Mouse (Mus musculus) ovary, postnatal 14 days (tissue): Measurements from ENCODE around the gene Prdm10.

Source experiments
- DNase-seq: peaks from one replicate; pipeline ENCODE4 v3.0.0; 2022; ENCODE audit warnings: low spot score

Prdm10 gene

DNA sequence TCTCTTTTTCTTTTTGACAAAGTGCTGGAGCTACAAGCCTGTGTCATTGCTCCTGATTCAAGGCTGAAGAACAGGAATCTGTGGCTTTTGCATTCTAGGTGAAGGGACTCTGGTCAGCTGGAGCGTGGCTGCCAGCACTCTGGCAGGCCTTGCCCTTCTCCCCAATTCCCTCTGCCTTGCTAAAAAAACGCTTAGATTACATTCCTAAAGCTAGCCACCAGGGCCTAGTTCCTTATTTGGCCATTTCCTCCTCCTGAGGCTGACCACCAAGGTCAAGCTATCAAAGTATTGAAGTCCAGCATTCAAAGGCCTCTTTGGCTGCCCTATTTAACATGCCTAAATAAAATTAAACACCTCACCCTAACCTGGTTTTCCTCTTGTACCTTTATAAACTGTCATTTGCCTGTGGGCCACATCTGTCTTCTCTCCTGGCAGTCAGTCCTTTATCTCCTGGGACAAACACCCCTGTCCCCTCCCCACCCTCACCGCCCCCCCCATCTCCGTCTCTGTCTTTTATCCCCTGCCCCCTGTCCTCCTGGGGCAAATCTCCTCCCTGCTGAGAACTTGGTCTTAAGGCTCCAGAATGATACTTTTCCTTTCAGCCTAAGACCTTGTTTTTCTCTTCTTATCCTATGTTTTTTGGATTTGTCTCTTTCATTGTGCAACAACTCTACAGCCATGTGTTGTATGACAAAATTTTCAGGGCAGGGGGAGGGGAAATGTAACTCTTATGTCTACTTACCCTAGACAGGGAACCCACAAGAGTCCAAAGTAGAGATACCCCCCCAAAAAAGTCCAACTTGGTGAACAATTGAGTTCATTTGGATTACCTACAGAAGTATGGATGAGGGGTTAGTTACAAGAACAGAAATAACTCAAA is 17.9 kb upstream of the Prdm10 start:
- no peak for DNase-seq

DNA sequence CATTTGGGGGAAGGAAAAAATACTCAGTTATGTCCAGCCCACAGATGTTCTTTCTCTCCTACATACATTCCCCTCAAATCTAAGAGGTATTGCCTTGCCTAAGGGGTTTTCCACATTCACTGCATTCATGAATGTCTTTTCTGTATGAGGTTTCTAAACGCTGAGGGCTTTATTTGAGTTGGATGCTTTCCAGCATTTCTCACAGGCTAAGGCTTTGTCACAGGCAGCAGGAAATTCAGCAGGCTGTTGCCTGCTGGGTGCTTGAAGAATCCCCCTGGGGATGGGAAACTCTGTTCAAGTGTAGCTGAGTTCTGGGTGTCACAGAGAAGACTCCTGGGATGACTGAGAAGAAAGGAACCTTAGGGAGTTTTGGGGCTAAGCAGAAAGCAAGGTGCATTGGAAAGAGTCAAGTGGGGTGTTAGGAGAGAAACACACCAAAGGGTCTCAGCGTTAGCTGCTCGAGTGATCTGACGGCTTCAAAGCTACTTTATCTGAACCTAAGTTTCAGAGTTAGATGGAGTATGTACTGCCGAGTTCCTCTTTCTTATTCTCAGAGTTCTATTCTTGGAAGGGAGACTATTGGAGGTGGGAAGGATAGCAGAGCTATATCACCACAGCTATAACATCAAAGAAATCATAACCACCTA is 14.2 kb upstream of the Prdm10 start:
- DNase-seq = no peak

DNA sequence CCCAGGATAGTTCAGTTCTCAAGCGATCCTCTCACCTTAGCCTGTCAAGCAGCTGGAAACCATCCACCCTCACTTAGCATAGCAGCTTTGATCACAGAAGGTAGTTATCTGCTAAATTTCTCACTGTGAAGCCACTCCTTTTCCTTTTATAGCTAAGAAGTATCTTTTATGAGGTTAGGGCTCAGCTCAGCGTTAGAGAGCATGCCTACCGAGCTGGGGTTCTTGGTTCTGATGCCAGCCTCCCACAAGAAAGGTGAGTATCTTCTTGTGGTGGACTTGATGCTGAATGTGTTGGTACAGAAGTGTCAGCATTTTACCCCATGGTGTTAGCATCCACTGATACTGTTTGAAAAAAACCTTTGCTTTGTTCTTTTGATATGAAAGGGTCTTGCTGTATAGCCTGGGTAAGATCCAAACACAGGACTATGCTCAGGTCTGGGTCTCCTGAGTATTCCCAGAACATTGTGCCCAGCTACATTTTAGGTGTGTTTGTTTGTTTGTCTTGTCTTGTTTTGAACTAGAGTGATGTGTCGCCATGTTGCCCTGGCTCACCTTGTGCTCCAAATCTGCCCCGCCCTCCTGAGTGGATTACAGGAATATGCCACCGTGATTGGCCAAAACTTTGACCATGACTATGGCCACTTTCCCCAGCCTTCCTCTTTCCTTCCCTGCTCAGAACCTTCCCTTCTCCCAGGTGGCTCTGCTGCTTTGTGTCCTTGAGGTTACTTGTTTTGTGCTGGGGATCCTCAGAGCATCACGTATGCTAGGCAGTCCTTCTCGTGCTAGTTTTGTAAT is 8.9 kb upstream of the Prdm10 start:
- no peak for DNase-seq

DNA sequence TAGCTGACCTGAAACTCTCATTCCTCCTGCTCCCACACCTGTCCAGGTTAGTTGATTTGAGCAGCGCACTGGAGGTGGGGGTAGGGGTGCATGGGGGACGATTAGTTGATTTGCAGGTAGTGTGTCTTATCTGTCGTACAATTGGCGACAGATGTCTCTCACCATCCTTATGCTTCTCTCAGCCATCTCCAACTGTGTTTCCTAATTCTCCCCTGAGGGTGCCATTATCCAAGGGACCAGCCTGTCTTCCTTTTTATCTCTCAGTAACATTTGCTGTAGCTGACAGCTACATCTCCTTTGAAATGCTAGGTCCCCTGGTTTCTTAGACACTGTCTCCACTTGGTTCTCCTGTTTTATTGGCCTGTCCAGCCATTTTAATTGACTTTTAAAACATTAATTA is 8.2 kb upstream of the Prdm10 start:
- DNase-seq = no peak

DNA sequence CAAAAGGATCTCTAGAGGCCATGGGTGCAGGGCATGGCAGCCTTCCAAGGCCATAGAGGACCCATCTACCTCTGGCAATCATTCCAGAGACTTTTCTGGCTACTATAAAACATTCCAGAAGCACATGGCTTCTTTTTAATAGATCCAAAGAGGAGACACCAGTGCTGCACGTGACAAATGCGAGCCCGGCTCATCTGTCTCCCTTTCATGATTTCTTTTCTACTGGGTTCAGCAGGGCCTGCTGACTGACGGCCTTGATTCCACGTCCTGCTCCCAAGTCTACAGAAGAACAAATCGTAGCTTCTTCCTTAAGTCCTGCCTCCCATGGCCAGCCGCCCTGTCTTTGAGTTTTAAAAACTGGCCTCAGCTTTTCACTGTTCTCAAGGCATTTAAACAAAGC is 1.7 kb upstream of the Prdm10 start:
- DNase-seq = no peak

DNA sequence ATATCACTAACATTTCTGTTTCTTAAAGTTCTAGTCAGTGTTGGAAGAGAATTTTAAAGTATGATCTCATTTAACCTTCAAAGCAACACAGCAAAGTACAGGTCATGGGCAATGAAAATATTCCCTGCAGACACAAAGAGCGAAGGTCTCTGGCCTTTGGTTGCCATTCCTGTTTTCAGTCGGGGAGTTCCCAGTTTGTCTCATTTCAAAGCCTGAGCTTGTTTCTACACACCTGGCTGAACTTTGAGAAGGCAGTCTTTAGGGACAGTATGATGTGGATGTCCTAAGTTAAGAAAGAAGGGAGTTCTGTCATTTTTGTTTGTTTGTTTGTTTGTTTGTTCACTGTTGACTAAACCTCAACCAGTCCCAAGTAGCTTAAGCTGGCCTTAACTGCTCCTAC is 1.0 kb upstream of the Prdm10 start:
- no peak for DNase-seq

DNA sequence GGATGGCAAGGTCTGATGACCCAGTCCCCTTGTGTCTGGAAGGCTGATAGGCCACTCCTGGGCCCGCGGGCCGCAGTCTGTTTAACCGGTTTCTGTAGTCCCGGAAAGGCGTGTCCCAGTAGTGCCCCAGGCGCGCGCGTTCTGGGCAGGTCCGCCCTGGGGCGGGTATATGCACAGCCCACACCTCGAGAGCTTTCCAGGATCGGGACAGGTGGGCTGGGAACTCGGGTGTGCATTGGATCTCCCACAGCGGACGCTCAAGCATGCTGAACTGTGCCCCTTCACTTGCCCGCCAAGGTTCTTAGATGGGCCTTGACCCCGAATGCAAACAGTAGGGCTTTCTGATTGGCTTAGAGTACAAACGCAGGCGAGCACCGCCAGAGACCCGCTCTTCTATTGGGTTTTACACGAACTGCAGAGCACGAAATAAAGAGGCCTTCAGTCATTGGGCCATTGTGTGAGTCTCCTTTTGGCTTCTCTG is 413 bp upstream of the Prdm10 start:
- DNase-seq = no peak

DNA sequence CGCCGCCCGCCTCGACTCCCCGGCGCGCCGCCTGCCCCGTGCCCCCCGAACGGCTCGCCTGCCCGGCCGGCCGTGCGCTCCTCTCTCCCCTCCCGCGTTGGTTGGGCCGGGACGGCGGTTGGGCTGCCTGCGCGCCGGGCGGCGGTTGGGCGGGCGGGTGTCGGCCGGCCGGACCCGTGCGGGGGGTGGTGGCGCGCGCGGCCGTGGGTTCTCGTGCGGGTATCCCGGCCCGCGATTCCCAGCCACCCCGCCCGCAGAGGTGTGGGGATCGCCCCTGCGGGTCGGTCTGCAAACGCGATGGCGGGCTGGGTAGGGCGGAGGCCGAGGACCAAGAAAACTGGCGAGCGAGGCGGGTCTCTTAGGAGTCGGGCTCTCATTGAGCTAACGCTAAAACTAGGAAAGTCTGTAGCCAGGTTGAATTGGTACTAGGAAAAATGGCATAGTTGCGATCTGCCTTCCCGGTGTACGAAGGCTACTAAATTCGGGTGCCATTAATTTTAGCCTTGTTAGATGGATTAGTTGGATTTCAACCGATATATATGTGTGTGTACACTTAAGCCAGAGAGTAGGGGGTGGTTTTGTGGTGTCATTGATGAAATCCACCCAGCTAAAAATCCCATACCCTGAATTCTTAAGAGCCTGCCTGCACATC is 799 bp downstream of the Prdm10 start:
- DNase-seq = no peak

DNA sequence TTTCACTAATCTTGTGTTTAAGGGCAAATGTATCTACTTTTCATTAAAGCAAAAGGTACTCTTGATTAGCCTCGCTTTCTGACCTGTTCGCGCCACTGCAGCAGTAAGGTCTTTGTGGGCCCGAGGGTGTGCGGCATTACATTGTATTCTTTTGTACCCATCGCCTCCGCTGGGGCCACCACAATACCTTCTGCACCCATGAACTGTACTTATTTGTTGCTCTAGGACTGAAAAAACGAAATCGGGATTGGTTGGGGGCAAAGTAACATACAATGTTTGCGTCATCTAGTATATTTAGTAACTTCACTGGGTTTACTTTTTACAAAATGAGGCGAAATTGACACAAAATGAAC is 1.3 kb downstream of the Prdm10 start:
- no peak for DNase-seq

DNA sequence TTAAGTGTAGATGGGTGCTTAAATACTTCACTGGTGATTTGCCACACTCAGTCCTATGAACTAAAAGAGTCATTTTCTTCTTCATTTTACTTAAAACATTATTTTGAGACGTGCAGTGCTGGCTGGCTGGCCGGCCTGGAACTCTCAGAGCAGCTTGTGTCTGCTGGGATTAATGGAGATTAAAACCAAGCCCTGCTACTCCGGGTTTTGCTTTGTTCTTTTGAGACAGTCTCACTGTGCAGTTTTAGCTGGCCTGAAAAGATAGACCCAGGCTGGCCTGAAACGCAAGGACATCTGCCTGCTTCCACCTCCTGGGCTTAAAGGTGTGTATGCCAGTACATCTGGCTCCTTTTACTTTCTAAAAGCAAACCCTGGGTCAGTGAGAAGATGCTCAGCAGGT is 2.2 kb downstream of the Prdm10 start:
- DNase-seq = no peak

DNA sequence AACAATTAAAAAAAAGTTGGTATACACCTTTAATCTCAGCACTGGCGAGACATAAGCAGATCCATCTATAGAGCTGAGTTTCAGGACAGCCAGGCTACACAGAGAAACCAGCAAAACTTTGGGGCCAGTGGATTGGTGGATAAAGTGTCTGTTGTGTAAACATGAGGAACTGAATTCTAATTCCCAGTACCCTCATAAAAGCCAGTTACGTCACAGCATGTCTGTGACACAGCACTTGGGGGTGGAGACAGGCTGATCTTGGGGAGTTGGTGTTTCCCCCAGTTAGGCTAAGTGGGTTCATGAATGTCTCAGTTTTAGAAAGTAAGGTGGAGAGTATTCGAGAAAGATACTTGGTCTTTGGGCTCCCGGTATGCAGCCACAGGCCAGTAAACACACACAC is 2.7 kb downstream of the Prdm10 start:
- DNase-seq = no peak

DNA sequence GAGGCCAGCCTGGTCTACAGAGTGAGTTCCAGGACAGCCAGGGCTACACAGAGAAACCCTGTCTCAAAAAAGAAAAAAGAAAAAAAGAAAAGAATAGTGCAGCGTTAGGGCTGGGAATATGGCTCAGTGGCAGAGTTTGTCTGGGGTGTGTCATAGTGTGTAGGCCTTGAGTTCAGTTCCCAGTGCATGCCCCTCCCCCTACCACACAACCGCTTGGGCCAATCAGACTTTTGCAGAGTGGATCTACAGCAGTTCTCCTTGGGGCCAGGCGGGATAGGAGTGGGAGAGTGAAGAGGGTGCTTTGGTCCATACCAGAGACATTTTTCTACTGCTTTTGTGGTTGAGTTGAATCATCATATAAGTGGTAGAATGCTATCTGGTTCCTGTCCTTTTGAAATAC is 3.6 kb downstream of the Prdm10 start:
- DNase-seq = no peak

DNA sequence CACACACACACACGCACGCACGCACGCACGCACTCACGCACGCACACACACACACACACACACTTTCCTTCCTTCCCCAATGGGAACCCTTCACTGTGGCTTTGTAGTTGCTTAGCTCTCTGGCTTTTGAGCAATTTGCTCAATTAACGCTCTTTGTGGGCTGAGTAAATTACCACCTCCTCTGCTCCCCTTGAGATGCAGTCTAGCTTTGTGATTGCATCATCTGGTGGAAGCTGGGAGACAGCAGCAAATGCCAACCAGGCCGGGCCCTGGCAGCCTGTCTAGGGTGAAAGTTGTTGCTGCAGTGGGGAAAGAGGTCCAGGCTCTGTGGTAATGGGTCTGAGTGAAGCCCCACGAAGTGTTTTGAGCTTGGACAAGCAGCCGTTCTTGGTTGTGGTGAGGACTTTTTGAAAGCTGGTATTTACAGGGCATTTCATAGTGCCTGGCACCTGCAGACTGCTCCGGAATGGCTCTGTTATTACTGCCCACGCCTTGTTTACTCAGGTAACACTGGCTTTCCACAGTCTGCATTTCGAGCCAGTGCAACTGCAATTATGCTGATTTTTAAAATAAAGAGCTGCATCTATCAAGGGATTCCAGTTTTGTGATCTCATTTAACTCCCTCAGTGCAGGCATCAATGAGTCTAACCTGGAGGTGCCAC is 10.0 kb downstream of the Prdm10 start:
- no peak for DNase-seq

DNA sequence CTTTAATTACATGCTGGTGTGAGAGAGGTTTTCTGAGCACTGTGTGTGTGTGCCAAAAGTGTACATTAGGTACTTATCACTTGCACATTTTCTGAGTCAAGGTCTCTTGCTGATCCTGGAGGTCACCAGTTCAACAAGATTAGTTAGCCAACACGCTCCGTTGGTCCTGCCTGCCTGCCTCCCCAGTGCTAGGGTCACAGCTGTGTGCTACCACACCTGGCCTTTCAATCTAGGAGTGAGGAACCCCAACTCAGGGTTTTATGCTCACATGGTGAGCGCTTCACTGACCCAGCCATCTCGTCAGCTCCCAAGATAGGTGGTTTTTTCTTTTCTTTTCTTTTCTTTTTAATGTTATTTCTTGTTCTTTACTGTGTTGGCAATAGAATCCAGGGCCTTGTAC is 11.6 kb downstream of the Prdm10 start:
- no peak for DNase-seq

DNA sequence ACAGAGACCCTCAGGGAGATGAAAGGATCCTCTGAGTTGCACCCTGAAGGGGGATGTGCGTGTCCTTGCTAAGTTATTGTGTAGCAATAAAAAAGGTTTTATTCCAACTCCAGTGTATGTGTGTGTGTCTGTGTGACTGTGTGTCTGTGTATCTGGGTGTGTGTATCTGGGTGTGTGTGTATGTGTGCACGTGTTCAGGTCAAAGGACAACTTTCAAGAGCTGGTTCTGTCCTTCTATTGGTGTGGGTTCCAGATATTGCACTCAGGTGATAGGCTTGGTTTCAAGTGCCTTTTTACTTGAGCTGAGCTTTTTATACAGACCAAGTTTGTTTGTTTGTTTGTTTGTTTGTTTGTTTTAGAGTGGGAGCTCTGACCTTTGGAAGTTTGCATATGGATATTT is 12.9 kb downstream of the Prdm10 start:
- DNase-seq = no peak

DNA sequence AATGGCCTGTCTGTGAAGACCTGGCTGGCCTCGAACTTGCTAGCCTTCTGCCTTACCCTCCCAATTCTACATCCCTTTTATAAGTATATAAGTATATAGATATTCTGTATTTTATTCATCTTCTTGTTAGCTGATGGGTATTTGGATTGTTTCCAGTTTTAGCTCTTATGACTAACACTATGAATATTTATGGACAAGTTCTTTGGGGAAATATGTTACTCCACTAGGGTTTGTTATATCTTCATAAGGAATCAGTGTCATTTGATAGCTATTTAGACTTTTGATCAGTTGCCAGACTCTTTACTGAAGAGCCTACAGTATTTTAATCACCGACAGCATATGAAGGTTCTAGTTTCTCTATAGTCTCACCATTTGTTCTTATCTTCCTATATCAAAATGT is 15.0 kb downstream of the Prdm10 start:
- DNase-seq = no peak

DNA sequence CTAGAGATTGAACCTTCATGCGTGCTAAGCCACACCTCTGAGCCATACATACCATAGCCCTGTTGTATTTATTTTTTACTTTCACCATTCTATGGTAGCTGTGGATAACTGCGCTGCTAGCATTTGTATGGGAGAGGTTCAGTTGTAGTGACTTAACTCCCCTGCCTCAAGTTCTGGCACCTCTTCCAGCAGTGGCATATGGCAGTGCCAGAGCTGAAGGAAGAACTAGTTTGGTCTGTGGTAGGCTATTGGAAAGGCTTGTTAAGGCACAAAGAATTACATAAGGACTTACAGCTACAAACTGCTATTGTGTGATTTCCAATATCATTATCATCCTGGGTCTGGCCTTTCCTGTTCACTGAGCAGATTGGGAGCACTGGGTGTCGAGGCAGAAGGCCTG is 16.0 kb downstream of the Prdm10 start:
- DNase-seq = no peak

DNA sequence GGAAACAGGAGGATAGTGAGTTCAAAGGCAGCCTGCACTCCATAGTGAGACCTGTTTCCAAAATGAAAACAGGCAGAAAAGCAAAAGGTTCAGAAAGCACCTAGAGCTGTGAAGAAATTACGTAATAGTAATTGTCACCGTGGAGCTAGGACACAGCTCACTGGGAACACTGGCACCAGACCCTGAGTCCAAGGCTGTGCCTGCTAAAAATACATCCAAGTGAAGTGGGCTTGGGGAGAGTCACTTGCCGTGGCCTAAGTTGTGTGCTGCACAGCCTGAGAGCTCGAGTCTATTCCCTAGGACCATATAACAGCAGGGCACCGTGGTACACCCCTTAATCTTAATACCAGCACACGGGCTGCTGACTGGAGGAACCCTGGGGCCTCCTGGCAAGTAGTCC is 18.4 kb downstream of the Prdm10 start:
- no peak for DNase-seq

DNA sequence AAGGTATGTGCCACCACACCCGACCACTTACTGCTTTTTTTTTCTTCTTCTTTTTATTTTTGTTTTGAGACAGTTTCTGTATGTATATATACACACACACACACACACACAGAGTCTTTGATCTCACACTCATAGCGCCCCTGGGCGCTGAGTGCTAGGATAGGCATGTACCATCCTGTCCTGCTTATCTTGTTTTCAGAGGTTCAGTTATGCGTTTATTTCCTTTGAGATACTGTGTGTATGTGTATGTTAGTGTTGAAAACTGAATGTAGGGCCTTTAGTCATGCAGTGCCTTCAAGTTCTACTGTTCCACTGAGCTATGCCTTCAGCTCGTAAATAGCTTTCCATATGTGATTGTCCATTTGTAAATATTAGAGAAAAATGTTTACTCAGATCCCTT is 20.2 kb downstream of the Prdm10 start:
- DNase-seq = no peak

DNA sequence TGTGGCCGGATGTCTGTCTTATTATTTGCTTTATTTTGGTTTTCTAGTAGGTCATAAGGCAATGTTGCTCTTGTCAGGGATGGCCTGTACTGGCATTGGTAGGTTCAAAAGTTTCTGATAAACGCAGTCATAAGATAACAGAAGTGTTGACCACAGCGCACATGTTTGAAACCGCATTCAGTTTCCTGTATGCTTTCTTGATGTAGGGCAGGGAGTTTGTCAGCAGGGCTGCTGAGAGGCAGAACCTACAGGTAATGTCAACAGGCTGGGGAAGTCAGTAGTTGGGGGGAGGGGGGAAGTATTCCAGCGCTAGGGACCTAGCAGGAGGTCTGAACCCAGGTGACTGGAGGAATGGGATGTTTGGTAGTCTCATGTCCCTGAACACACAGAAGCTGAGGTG is 20.8 kb downstream of the Prdm10 start:
- no peak for DNase-seq

DNA sequence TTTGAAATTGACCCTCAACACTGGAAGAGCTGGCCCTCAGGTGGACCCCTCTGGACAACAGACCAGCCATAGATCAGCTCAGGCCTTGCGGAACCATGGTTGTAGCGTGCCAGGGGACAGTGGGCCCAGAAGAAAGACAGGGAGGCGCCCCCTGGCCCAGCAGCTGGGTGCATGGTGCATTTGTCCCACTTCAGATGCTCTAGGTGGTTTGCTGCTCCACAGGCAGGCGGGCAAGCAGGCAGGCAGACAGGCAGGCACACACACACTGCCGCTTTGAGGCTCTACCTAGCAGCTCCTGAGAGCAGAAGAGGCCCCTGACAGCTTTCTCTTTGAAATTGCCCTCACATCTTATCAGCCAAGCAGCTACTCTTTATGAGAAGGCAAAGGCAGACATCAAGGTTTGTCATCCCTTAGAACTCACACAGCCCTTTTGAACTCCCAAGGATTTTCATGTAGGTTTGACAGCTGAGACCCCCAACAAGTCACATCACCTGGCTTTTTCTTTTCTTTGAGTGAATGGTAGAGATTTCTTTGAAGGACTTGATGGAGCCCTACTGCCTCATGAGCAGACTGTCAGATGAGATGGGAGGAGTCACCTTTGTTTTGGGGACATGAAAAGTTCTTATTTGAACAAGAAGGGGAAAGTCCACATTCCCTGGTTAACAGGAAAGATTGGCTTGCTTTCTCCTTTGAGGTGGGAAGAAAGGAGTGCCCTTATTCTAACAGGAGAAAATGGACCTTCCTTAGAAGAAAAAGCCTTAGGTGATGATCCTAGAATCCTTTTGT is 21.4 kb downstream of the Prdm10 start:
- no peak for DNase-seq
